Mouse (Mus musculus) naive thymus-derived CD4-positive, alpha-beta T cell, adult 2 months (primary cell): ENCODE results near the gene Gm20517.
A peak's percentile ranks its signal among the peaks of the same experiment; 100 is the strongest.

ENCODE experiments used
- DNase-seq: peaks from one replicate; pipeline ENCODE4 v3.0.0-alpha.2; 2011; ENCODE audit warnings: low read depth

The Gm20517 gene

GRCm38 (mm10) chr17:47610849-47611660 is at the start of gene Gm20517, which contains the start of the genes Bysl and Med20:
TSS of gene Gm20517 (plus strand) at chr17:47611589.
TSS of gene Bysl (minus strand) at chr17:47611492.
TSS of gene Med20 (plus strand) at chr17:47611582.
- DNase-seq, result peak; percentile 98

GRCm38 (mm10) chr17:47562875-47563274 is 48.5 kb upstream of the Gm20517 start:
- DNase-seq, result no peak

- DNase-seq, result no peak
These were observed 46.8 kb upstream of the Gm20517 start for GRCm38 (mm10) chr17:47564612-47565011.

- no peak for DNase-seq
These were observed 45.3 kb upstream of the Gm20517 start for GRCm38 (mm10) chr17:47566133-47566532.

GRCm38 (mm10) chr17:47567271-47567670 is 44.1 kb upstream of the Gm20517 start:
- DNase-seq, result no peak

- DNase-seq, result no peak
These were observed 43.0 kb upstream of the Gm20517 start for GRCm38 (mm10) chr17:47568389-47568788.

- DNase-seq, result no peak
These were observed 42.4 kb upstream of the Gm20517 start for GRCm38 (mm10) chr17:47568951-47569527.

- DNase-seq, result no peak
These were observed 39.8 kb upstream of the Gm20517 start for GRCm38 (mm10) chr17:47571621-47572020.

- DNase-seq, result no peak
These were observed 39.0 kb upstream of the Gm20517 start for GRCm38 (mm10) chr17:47572436-47572835.

- DNase-seq, result no peak
These were observed 37.4 kb upstream of the Gm20517 start for GRCm38 (mm10) chr17:47574028-47574427.

GRCm38 (mm10) chr17:47574830-47575229 is 36.6 kb upstream of the Gm20517 start:
- DNase-seq, result no peak

- no peak for DNase-seq
These were observed 32.7 kb upstream of the Gm20517 start for GRCm38 (mm10) chr17:47578655-47579054.

GRCm38 (mm10) chr17:47580962-47581361 is 30.4 kb upstream of the Gm20517 start:
- DNase-seq, result no peak

- DNase-seq, result no peak
These were observed 22.9 kb upstream of the Gm20517 start for GRCm38 (mm10) chr17:47588517-47588916.

GRCm38 (mm10) chr17:47591073-47591472 is 20.3 kb upstream of the Gm20517 start:
- DNase-seq, result no peak

- peak; percentile 95 for DNase-seq
These were observed 18.1 kb upstream of the Gm20517 start for GRCm38 (mm10) chr17:47593215-47593853.

- no peak for DNase-seq
These were observed 17.6 kb upstream of the Gm20517 start for GRCm38 (mm10) chr17:47593854-47594182.

- DNase-seq, result peak; percentile 59
These were observed 17.0 kb upstream of the Gm20517 start for GRCm38 (mm10) chr17:47594183-47594968.

GRCm38 (mm10) chr17:47594969-47595247 is 16.5 kb upstream of the Gm20517 start:
- no peak for DNase-seq

GRCm38 (mm10) chr17:47595248-47596161 is 15.9 kb upstream of the Gm20517 start:
- peak; percentile 46 for DNase-seq

- DNase-seq, result peak; percentile 41
These were observed 15.1 kb upstream of the Gm20517 start for GRCm38 (mm10) chr17:47596162-47596838.
